Mouse (Mus musculus): ENCODE measurements at regions not wholly inside any gene's neighbourhood (a gene's known extent, or its start where the extent isn't known, plus 50 kb on each side); places are given as distances from the start of the nearest gene placed in this dataset.

DNA sequence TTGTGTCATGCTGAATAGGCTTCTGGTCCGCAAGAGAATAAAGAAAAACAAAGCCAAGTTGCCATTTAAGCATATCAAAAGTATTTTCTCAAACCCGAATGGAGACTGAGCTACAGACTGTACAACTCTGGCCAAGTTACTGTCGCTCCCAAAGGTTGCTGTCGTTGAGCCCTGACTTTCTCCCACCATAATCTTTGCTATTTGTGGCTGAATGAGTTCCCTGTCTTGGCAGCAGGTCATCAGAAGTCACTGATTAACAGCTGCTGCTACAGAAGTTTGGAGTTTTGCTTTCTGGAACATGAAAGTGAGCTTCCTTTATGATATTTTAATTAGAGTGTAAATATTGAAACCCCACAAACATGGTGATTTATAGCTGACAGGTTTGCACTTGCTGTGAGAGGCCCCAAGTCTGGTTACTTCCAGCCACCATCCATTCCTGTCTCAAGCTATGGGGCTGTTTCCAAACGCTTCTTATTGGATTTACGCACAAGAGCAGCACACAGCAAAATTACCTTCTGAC, 419.2 kb upstream of the Etaa1 start:
- H3K27me3 ChIP-seq (ENCODE audit: control insufficient read depth, insufficient read depth, low read length): no peaks in the 10 kb centered on the region
- no peaks in the 10 kb centered on the region for H3K4me1 ChIP-seq (ENCODE audit: control insufficient read depth, insufficient read depth, insufficient read length, low read length)
- H3K27ac ChIP-seq (ENCODE audit: insufficient read depth, low read depth, low read length): no peak overlapping the region
- 31% methylated on average over 6 of the region's 6 CpGs for WGBS
- H3K4me3 ChIP-seq (ENCODE audit: low read depth, low read length): no peak overlapping the region
- TF ChIP-seq CTCF (IDR thresholded peaks at IDR 0.05; ENCODE audit: extremely low read depth, insufficient read length, insufficient replicate concordance, low read depth, low read length) (no peak), POLR2A (IDR thresholded peaks at IDR 0.05; ENCODE audit: low read depth, low read length) (no peak)
- no peaks in the 10 kb centered on the region for H3K36me3 ChIP-seq (ENCODE audit: control insufficient read depth, insufficient read depth, low read length)

DNA sequence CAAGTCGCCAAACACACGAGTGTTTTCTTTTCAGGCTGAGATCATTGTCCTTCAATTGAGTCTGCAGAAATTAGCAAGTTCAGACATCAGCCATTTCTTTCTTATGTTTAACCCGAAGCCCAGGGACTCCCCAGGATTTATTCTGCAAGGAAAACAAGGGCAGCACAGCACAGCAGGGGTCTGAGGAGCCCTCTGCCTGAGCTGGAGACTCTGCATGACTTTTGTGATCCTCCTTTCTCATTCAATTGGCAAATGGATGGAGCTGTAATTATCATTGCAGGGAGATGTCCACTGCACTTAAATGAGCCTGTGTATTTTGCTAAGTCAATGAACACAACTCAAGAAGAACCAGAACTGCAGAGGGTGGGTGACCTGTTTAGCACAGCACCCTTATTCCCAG, 417.6 kb upstream of the Etaa1 start:
- Histone ChIP-seq H3K4me1 (ENCODE audit: control insufficient read depth, insufficient read depth, insufficient read length, low read length) (no peaks in the 10 kb centered on the region), H3K36me3 (ENCODE audit: control insufficient read depth, insufficient read depth, low read length) (no peaks in the 10 kb centered on the region), H3K27ac (ENCODE audit: insufficient read depth, low read depth, low read length) (no peak overlapping the region), H3K27me3 (ENCODE audit: control insufficient read depth, insufficient read depth, low read length) (no peaks in the 10 kb centered on the region), H3K4me3 (ENCODE audit: low read depth, low read length) (no peak overlapping the region)
- WGBS: 45% methylated on average over 3 of the region's 3 CpGs
- TF ChIP-seq CTCF (IDR thresholded peaks at IDR 0.05; ENCODE audit: extremely low read depth, insufficient read length, insufficient replicate concordance, low read depth, low read length): no peak
- TF ChIP-seq POLR2A (IDR thresholded peaks at IDR 0.05; ENCODE audit: low read depth, low read length): no peak

- Histone ChIP-seq H3K36me3 (ENCODE audit: control insufficient read depth, insufficient read depth, low read length) (no peaks in the 10 kb centered on the region), H3K4me3 (ENCODE audit: low read depth, low read length) (no peak overlapping the region), H3K27ac (ENCODE audit: insufficient read depth, low read depth, low read length) (no peak overlapping the region), H3K4me1 (ENCODE audit: control insufficient read depth, insufficient read depth, insufficient read length, low read length) (no peaks in the 10 kb centered on the region), H3K27me3 (ENCODE audit: control insufficient read depth, insufficient read depth, low read length) (no peaks in the 10 kb centered on the region)
- WGBS: 18% methylated on average over 3 of the region's 3 CpGs
- no peak for TF ChIP-seq CTCF (IDR thresholded peaks at IDR 0.05; ENCODE audit: extremely low read depth, insufficient read length, insufficient replicate concordance, low read depth, low read length)
- TF ChIP-seq POLR2A (IDR thresholded peaks at IDR 0.05; ENCODE audit: low read depth, low read length): no peak
These were observed 417.2 kb upstream of the Etaa1 start for GRCm38 (mm10) chr11:18370861-18371260.

DNA sequence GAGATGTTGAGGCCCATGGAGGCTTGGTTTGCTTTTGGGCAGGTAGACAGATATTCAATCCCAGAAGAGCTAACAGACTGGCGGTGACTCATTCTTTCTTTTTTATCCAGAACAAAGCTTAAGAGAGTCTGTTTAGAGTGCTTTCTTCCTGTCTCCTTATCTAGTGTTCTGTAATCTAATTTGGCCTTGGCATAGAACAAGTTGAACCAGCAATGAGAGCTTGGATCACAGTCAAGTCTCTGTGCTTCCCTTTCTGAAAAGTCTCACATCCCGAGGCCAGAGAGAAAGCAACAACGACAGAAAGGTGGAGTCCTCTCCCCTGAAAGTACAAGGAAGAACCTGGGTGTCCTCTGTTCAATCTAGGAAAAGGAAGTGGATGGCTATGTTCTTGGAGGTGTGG, 401.2 kb upstream of the Etaa1 start:
- Histone ChIP-seq H3K4me1 (ENCODE audit: control insufficient read depth, insufficient read depth, insufficient read length, low read length) (no peaks in the 10 kb centered on the region), H3K36me3 (ENCODE audit: control insufficient read depth, insufficient read depth, low read length) (no peaks in the 10 kb centered on the region), H3K27me3 (ENCODE audit: control insufficient read depth, insufficient read depth, low read length) (no peaks in the 10 kb centered on the region), H3K4me3 (ENCODE audit: low read depth, low read length) (no peak overlapping the region), H3K27ac (ENCODE audit: insufficient read depth, low read depth, low read length) (no peak overlapping the region)
- WGBS: 35% methylated on average over 3 of the region's 3 CpGs
- TF ChIP-seq CTCF (IDR thresholded peaks at IDR 0.05; ENCODE audit: extremely low read depth, insufficient read length, insufficient replicate concordance, low read depth, low read length) (no peak), POLR2A (IDR thresholded peaks at IDR 0.05; ENCODE audit: low read depth, low read length) (no peak)

GRCm38 (mm10) chr11:18354156-18354555, 400.5 kb upstream of the Etaa1 start:
- no peak for TF ChIP-seq CTCF (IDR thresholded peaks at IDR 0.05; ENCODE audit: extremely low read depth, insufficient read length, insufficient replicate concordance, low read depth, low read length)
- Histone ChIP-seq H3K4me1 (ENCODE audit: control insufficient read depth, insufficient read depth, insufficient read length, low read length) (no peaks in the 10 kb centered on the region), H3K36me3 (ENCODE audit: control insufficient read depth, insufficient read depth, low read length) (no peaks in the 10 kb centered on the region), H3K27ac (ENCODE audit: insufficient read depth, low read depth, low read length) (no peak overlapping the region), H3K4me3 (ENCODE audit: low read depth, low read length) (no peak overlapping the region), H3K27me3 (ENCODE audit: control insufficient read depth, insufficient read depth, low read length) (no peaks in the 10 kb centered on the region)
- WGBS: 75% methylated on average over 4 of the region's 4 CpGs

DNA sequence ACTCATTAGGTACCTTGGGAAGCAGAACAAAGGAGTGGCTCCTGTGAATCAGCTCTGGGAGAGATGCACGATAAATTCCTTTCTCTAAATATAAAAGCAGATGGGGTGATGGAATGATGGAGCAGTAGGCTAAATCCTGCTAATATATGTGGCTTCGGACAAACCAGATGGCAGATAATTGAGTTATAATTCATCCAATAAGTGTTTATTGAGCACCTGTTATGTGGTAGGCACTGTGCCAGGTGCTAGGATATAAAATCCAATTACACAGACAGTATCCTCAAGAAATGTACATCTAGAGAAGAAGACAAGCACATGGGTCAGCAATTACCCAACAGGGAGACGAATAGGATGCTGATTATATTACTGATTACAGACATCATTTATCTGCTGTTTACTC, 394.2 kb upstream of the Etaa1 start:
- H3K27me3 ChIP-seq (ENCODE audit: control insufficient read depth, insufficient read depth, low read length): no peaks in the 10 kb centered on the region
- H3K36me3 ChIP-seq (ENCODE audit: control insufficient read depth, insufficient read depth, low read length): no peaks in the 10 kb centered on the region
- TF ChIP-seq CTCF (IDR thresholded peaks at IDR 0.05; ENCODE audit: extremely low read depth, insufficient read length, insufficient replicate concordance, low read depth, low read length) (no peak), POLR2A (IDR thresholded peaks at IDR 0.05; ENCODE audit: low read depth, low read length) (no peak)
- H3K4me1 ChIP-seq (ENCODE audit: control insufficient read depth, insufficient read depth, insufficient read length, low read length): no peaks in the 10 kb centered on the region
- H3K4me3 ChIP-seq (ENCODE audit: low read depth, low read length): no peak overlapping the region
- no peak overlapping the region for H3K27ac ChIP-seq (ENCODE audit: insufficient read depth, low read depth, low read length)
- WGBS: 86% methylated on average over 3 of the region's 3 CpGs

DNA sequence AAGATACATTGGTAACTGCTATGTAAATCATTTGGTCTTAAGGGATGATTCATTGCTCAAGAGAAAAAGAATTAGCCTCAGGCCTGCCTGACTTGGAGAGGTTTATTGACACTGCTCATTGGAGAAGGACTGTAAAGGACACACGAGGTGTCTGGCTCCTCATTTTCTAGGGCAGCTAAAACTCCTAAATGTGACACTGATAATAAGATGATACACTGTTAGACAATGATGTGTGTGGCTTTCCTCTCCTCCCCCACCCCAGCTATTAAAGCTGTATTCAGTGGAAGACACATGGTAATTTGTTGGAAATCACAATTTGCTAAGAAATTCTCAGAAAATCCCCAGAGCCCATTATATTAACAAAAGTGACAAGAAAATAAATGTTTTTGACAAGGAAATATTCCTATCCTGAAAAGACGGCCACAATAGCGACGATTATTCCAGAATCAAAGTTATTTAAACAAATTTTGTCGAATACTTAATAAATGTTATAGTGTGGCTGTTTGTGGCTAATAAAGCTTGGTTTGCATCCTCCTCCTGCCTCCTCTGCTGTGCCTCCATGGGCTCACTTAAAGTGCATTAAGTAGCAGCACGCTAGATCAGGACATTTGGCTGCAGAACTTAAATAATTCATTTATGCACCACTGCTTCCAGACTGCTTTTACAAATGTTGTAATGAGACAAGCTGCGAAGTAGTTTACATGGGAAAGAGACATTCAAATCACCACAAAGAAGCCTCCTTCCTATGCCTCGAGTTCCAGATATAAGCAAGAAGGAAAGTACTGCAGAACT, 360.0 kb upstream of the Etaa1 start:
- no peak for TF ChIP-seq CTCF (IDR thresholded peaks at IDR 0.05; ENCODE audit: extremely low read depth, insufficient read length, insufficient replicate concordance, low read depth, low read length)
- no peak for TF ChIP-seq POLR2A (IDR thresholded peaks at IDR 0.05; ENCODE audit: low read depth, low read length)
- WGBS: 58% methylated on average over 8 of the region's 8 CpGs
- Histone ChIP-seq H3K27me3 (ENCODE audit: control insufficient read depth, insufficient read depth, low read length) (no peaks in the 10 kb centered on the region), H3K4me3 (ENCODE audit: low read depth, low read length) (no peak overlapping the region), H3K4me1 (ENCODE audit: control insufficient read depth, insufficient read depth, insufficient read length, low read length) (no peaks in the 10 kb centered on the region), H3K36me3 (ENCODE audit: control insufficient read depth, insufficient read depth, low read length) (no peaks in the 10 kb centered on the region), H3K27ac (ENCODE audit: insufficient read depth, low read depth, low read length) (no peak overlapping the region)
